8 mouse cellular contexts compared by ENCODE assay signal in the genomic region with DNA sequence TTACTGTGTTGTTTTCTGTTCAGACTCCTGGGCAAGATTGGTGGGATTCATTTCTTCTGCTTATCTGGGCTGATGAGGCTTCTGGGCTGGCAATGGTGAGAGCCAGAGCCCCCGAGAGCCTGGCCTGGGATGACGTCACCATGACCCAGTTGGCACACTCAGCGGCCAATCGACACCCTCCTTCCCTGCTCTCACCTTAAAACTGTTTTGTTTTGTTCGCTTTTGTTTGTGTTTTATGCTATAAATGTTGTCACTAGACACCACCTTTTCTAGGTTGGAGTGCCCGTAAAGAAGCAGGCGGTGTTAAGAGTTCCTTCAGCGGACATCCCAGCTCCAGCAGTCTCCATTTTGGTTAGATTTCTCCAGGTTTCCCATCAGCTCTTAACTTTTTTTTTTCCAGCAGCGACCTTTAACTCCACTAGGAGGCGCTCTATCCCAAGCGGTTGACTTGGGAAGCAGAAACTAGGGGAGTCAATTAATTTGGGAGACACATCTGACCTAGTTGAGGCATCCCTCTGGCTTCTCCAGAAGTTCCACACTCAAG. TPM values are rescaled to one million over a fixed set of nuclear protein-coding genes. Genes with fewer than 3 reads are reported as not detected.
DNase-seq lines count a peak whose midpoint lies in the region; ATAC-seq and TF ChIP-seq lines count a peak whose summit lies in the region.

No protein-coding gene starts in this region.

- no peak overlapping the region for H3K9ac ChIP-seq in hindbrain, embryonic 14.5 days
- no peak overlapping the region for H3K9ac ChIP-seq in limb, embryonic 12.5 days (replicated peaks)
- H3K9ac ChIP-seq in midbrain, embryonic 12.5 days (replicated peaks): no peak overlapping the region

- H3K9me3 ChIP-seq in hindbrain, embryonic 14.5 days (ENCODE audit: control insufficient read depth, low read length): no peaks in the 10 kb centered on the region
- no peaks in the 10 kb centered on the region for H3K9me3 ChIP-seq in limb, embryonic 12.5 days
- H3K9me3 ChIP-seq in midbrain, embryonic 12.5 days: no peaks in the 10 kb centered on the region

- H3K4me2 ChIP-seq in hindbrain, embryonic 14.5 days (replicated peaks): peak overlapping the region; percentile 43
- H3K4me2 ChIP-seq in limb, embryonic 12.5 days: peak overlapping the region; percentile 50
- H3K4me2 ChIP-seq in midbrain, embryonic 12.5 days (replicated peaks): peak overlapping the region; percentile 42

- H3K27me3 ChIP-seq in hindbrain, embryonic 14.5 days (ENCODE audit: control insufficient read depth, insufficient read depth, low read length): no peaks in the 10 kb centered on the region
- no peaks in the 10 kb centered on the region for H3K27me3 ChIP-seq in limb, embryonic 12.5 days
- no peaks in the 10 kb centered on the region for H3K27me3 ChIP-seq in midbrain, embryonic 12.5 days

- peak; percentile 89 for TF ChIP-seq CTCF in left cerebral cortex, adult 2 months (IDR thresholded peaks at IDR 0.05)

- ATAC-seq in hindbrain, embryonic 14.5 days (ENCODE audit: low FRiP score): no peak
- no peak for ATAC-seq in limb, embryonic 12.5 days (ENCODE audit: insufficient number of reproducible peaks, insufficient read depth, low FRiP score, low TSS enrichment, low read depth)
- no peak for ATAC-seq in midbrain, embryonic 12.5 days (ENCODE audit: low FRiP score, low read depth)

- no peaks in the 10 kb centered on the region for H3K36me3 ChIP-seq in hindbrain, embryonic 14.5 days (replicated peaks; ENCODE audit: control insufficient read depth, insufficient read depth)
- H3K36me3 ChIP-seq in limb, embryonic 12.5 days: no peaks in the 10 kb centered on the region
- H3K36me3 ChIP-seq in midbrain, embryonic 12.5 days: no peaks in the 10 kb centered on the region

- DNase-seq in left cerebral cortex, adult 2 months (ENCODE audit: extremely low spot score in 1 of 2, low spot score in 2 of 2): peak in 1 of 2 experiments; percentile 51
- DNase-seq in left cerebral cortex, adult 8-10 months (ENCODE audit: low spot score in 2 of 2): no peak
- peak; percentile 64 to 71 for DNase-seq in cerebellum, adult 18-20 months
- DNase-seq in frontal cortex, postnatal 36 days (ENCODE audit: low spot score in 2 of 2): peak; percentile 58 to 77
- peak; percentile 79 for DNase-seq in hindbrain, embryonic 14.5 days (ENCODE audit: low spot score)
- DNase-seq in testis, postnatal 14 days (ENCODE audit: low spot score): peak; percentile 36

- 0 out of 2 replicates have a peak, but pooled peaks cover 3% of the 10 kb centered on the region for H3K4me1 ChIP-seq in hindbrain, embryonic 14.5 days (replicated peaks; ENCODE audit: control insufficient read depth, insufficient read depth, low read length)
- H3K4me1 ChIP-seq in limb, embryonic 12.5 days (replicated peaks): no peaks in the 10 kb centered on the region
- H3K4me1 ChIP-seq in midbrain, embryonic 12.5 days: peaks cover 7% of the 10 kb centered on the region; the same call in 1 of the 2 replicates

- peak overlapping the region; percentile 44 for H3K4me3 ChIP-seq in left cerebral cortex, adult 2 months
- H3K4me3 ChIP-seq in hindbrain, embryonic 14.5 days (replicated peaks; ENCODE audit: low read length): no peak overlapping the region
- peak overlapping the region; percentile 25 for H3K4me3 ChIP-seq in limb, embryonic 12.5 days (replicated peaks)
- H3K4me3 ChIP-seq in midbrain, embryonic 12.5 days: peak overlapping the region; percentile 5; the same call in 1 of the 2 replicates

- intact Hi-C loops in left cerebral cortex, adult 2 months (cut with DNase I): loop anchor here (1.0 to 5.0 kb wide), 3 partner anchors 86 to 371 kb away; no protein-coding TSS in a partner anchor

- WGBS in hindbrain, embryonic 14.5 days: 11% methylated on average over 11 of the region's 11 CpGs
- WGBS in limb, embryonic 12.5 days: 13% methylated on average over 11 of the region's 11 CpGs
- WGBS in midbrain, embryonic 12.5 days: 22% methylated on average over 11 of the region's 11 CpGs

- H3K27ac ChIP-seq in left cerebral cortex, adult 2 months: peak overlapping the region; percentile 67
- no peak overlapping the region for H3K27ac ChIP-seq in hindbrain, embryonic 14.5 days
- H3K27ac ChIP-seq in limb, embryonic 12.5 days: no peak overlapping the region
- no peak overlapping the region for H3K27ac ChIP-seq in midbrain, embryonic 12.5 days (replicated peaks)

RNA-seq across cellular contexts. Expression of a gene that starts 11.9 kb away (rescaled TPM):
- 10 to 100 TPM; 70.3 to 78.4 TPM for total RNA-seq in left cerebral cortex, adult 2 months (2021)
- 10 to 100 TPM; 60.1 to 71.6 (median 71.0) TPM for total RNA-seq in left cerebral cortex, adult 8-10 months (2022)
- 17.9 and 19.2 TPM in 2 replicates for polyA plus RNA-seq in hindbrain, embryonic 14.5 days (2014; fragmentation: Nextera tagmentation; extraction: Ambion mirVana)
- polyA plus RNA-seq in limb, embryonic 12.5 days (2016; fragmentation: Nextera tagmentation; extraction: Ambion mirVana): 5.4 and 6.5 TPM in 2 replicates
- polyA plus RNA-seq in midbrain, embryonic 12.5 days (2016; fragmentation: Nextera tagmentation; extraction: Ambion mirVana): 9.2 TPM in 2 replicates

RNA-seq across cellular contexts. Expression of a gene that starts 45.4 kb away (rescaled TPM):
- under 1 TPM in 1 of 2 experiments, not detected in 1; 0.12 TPM for total RNA-seq in left cerebral cortex, adult 2 months (2021)
- total RNA-seq in left cerebral cortex, adult 8-10 months (2022): under 1 TPM in 3 of 4 experiments, not detected in 1; 0.25 to 0.54 (median 0.30) TPM
- polyA plus RNA-seq in hindbrain, embryonic 14.5 days (2014; fragmentation: Nextera tagmentation; extraction: Ambion mirVana): 0.07 and 0.09 TPM in 2 replicates
- not detected in 2 replicates for polyA plus RNA-seq in limb, embryonic 12.5 days (2016; fragmentation: Nextera tagmentation; extraction: Ambion mirVana)
- polyA plus RNA-seq in midbrain, embryonic 12.5 days (2016; fragmentation: Nextera tagmentation; extraction: Ambion mirVana): not detected in 2 replicates

Comparison
In these comparisons a context has a peak if more than half of its experiments do, and no peak if none do; other contexts are left out.
1. DNase-seq: peak in cerebellum, adult 18-20 months (2 of 2), frontal cortex, postnatal 36 days (2 of 2), hindbrain, embryonic 14.5 days (single experiment) and testis, postnatal 14 days (single experiment); none in left cerebral cortex, adult 8-10 months (0 of 2).
2. Peak in every context shown above with its lines, with median percentiles within 50 percentile points of each other: H3K4me2 ChIP-seq.